Mouse (Mus musculus): ENCODE measurements around the gene Cox6a2.

- no peak for TF ChIP-seq CTCF (conservative IDR thresholded peaks at IDR 0.05; ENCODE audit: insufficient read depth, insufficient read length, low read depth, low read length)
- no peak for TF ChIP-seq POLR2A (IDR thresholded peaks at IDR 0.05; ENCODE audit: low read depth, low read length)
These were observed 30.2 kb upstream of the Cox6a2 start for GRCm38 (mm10) chr7:128236426-128236825.
